Mouse (Mus musculus) spleen, postnatal 36 days (tissue): ENCODE results near the gene Chga.

ENCODE experiments used
- DNase-seq, 2 experiments: peaks; one replicate each; pipeline ENCODE4 v3.0.0; 2022; ENCODE audit warnings: low spot score in 2 of 2, mixed read lengths in 1 of 2

Gene Chga

GRCm38 (mm10) chr12:102599801-102600200 lies 45.0 kb downstream of the Chga start:
- no peak for DNase-seq

- no peak for DNase-seq
These were observed 45.6 kb downstream of the Chga start for GRCm38 (mm10) chr12:102600345-102600744.

GRCm38 (mm10) chr12:102601847-102602246 lies 47.1 kb downstream of the Chga start:
- DNase-seq: no peak

- no peak for DNase-seq
These were observed 47.7 kb downstream of the Chga start for GRCm38 (mm10) chr12:102602255-102603041.

GRCm38 (mm10) chr12:102605607-102606006 lies 50.8 kb downstream of the Chga start:
- no peak for DNase-seq

- no peak for DNase-seq
These were observed 52.3 kb downstream of the Chga start for GRCm38 (mm10) chr12:102607066-102607465.

GRCm38 (mm10) chr12:102607808-102608517 lies 53.2 kb downstream of the Chga start:
- no peak for DNase-seq

GRCm38 (mm10) chr12:102610927-102611326 lies 56.2 kb downstream of the Chga start:
- DNase-seq: no peak

- peak; percentile 41 to 53 for DNase-seq
These were observed 57.7 kb downstream of the Chga start for GRCm38 (mm10) chr12:102612431-102612830.

- no peak for DNase-seq
These were observed 58.6 kb downstream of the Chga start for GRCm38 (mm10) chr12:102613411-102613810.
